Mouse (Mus musculus) hindbrain, embryonic 14.5 days (tissue): ENCODE measurements around the gene Tnfrsf14. TPM values are rescaled to one million over a fixed set of nuclear protein-coding genes. Genes with fewer than 3 reads are reported as not detected.
A peak's percentile ranks its signal among the peaks of the same experiment; 100 is the strongest.

ENCODE experiments used
- ATAC-seq: fragments of 200-750 bp; cut with Nextera tagmentation; 2 replicates; pipeline ENCODE4 v1.8.0; 2017; ENCODE audit warnings: moderate number of reproducible peaks, mild to moderate bottlenecking, moderate TSS enrichment, moderate library complexity; ENCODE audit not compliant: low FRiP score
- DNase-seq: peaks from one replicate; pipeline ENCODE4 v3.0.0-alpha.2; 2015; ENCODE audit warnings: low spot score
- H3K27ac ChIP-seq: fragments of 300-500 bp; sonication (generic); 2 replicates; pipeline ENCODE4 v1.5.1; 2014; ENCODE audit warnings: mild to moderate bottlenecking, moderate library complexity
- H3K27me3 ChIP-seq: fragments of 300-500 bp; sonication (generic); 2 replicates; pipeline ENCODE4 v1.6.1; 2014; ENCODE audit warnings: mild to moderate bottlenecking, low read length, mixed read lengths; ENCODE audit not compliant: control insufficient read depth, insufficient read depth
- H3K36me3 ChIP-seq: fragments of 300-500 bp; sonication (generic); replicated peaks from 2 replicates; pipeline ENCODE4 v1.6.1; 2014; ENCODE audit not compliant: control insufficient read depth, insufficient read depth
- H3K4me1 ChIP-seq: fragments of 300-500 bp; sonication (generic); replicated peaks from 2 replicates; pipeline ENCODE4 v1.6.1; 2014; ENCODE audit warnings: antibody characterized with exemption, low read length, mixed read lengths; ENCODE audit not compliant: control insufficient read depth, insufficient read depth
- H3K4me2 ChIP-seq: fragments of 300-500 bp; sonication (generic); replicated peaks from 2 replicates; pipeline ENCODE4 v1.6.1; 2014; ENCODE audit warnings: mild to moderate bottlenecking, moderate library complexity
- H3K4me3 ChIP-seq: fragments of 300-500 bp; sonication (generic); replicated peaks from 2 replicates; pipeline ENCODE4 v1.5.1; 2014; ENCODE audit warnings: mild to moderate bottlenecking, low read length
- H3K9ac ChIP-seq: fragments of 300-500 bp; sonication (generic); 2 replicates; pipeline ENCODE4 v1.6.1; 2014
- H3K9me3 ChIP-seq: fragments of 300-500 bp; sonication (generic); 2 replicates; pipeline ENCODE4 v1.6.1; 2016; ENCODE audit warnings: low read length; ENCODE audit not compliant: control insufficient read depth
- WGBS: fragments of 180-500 bp; shearing (Covaris S2); extraction: QIAGEN DNeasy Blood & Tissue Kit; methylation state at CpG from one replicate; pipeline ENCODE4 v1.1.7; 2014; 5-methylcytosine and 5-hydroxymethylcytosine counted together
- polyA plus RNA-seq: library from polyadenylated mRNA; unstranded; fragments of >200 nt; fragmentation: Nextera tagmentation; extraction: Ambion mirVana; gene quantifications from 2 replicates; pipeline ENCODE4 v1.2.1, GENCODE M21; 2014

The Tnfrsf14 gene
- polyA plus RNA-seq, 1 experiment from 2014 or later: 0.40 TPM

- H3K4me2 ChIP-seq: peak overlapping the region; percentile 29
- H3K27ac ChIP-seq: no peak overlapping the region
- DNase-seq (no peak), ATAC-seq (peak; percentile 44)
- H3K9ac ChIP-seq: no peak overlapping the region
- peaks cover 6% of the 10 kb centered on the region for H3K4me1 ChIP-seq
- 1% methylated on average over 26 of the region's 26 CpGs for WGBS
- no peak overlapping the region for H3K4me3 ChIP-seq
- no peaks in the 10 kb centered on the region for H3K27me3 ChIP-seq
- no peaks in the 10 kb centered on the region for H3K36me3 ChIP-seq
- H3K9me3 ChIP-seq: no peaks in the 10 kb centered on the region
These were observed 24.3 kb upstream of the Tnfrsf14 start for GRCm38 (mm10) chr4:154952461-154953241.

- ATAC-seq: no peak
- Histone ChIP-seq H3K4me3 (no peak overlapping the region), H3K27me3 (no peaks in the 10 kb centered on the region), H3K4me1 (peaks cover 20% of the 10 kb centered on the region), H3K36me3 (no peaks in the 10 kb centered on the region), H3K27ac (no peak overlapping the region), H3K9ac (no peak overlapping the region), H3K9me3 (no peaks in the 10 kb centered on the region), H3K4me2 (peak overlapping the region; percentile 6)
- under 1% methylated on average over 15 of the region's 16 CpGs for WGBS
- DNase-seq: no peak
These were observed 21.2 kb upstream of the Tnfrsf14 start for GRCm38 (mm10) chr4:154949589-154949982.

GRCm38 (mm10) chr4:154948940-154949588, 20.7 kb upstream of the Tnfrsf14 start:
- DNase-seq: no peak
- Histone ChIP-seq H3K36me3 (no peaks in the 10 kb centered on the region), H3K4me1 (peaks cover 20% of the 10 kb centered on the region), H3K4me3 (no peak overlapping the region), H3K9ac (no peak overlapping the region), H3K27ac (peak overlapping the region; percentile 63), H3K27me3 (no peaks in the 10 kb centered on the region), H3K9me3 (no peaks in the 10 kb centered on the region), H3K4me2 (0 out of 2 replicates have a peak overlapping the region, but pooled peaks have one; percentile 6)
- WGBS: 36% methylated on average over 6 of the region's 6 CpGs
- ATAC-seq: no peak

DNA sequence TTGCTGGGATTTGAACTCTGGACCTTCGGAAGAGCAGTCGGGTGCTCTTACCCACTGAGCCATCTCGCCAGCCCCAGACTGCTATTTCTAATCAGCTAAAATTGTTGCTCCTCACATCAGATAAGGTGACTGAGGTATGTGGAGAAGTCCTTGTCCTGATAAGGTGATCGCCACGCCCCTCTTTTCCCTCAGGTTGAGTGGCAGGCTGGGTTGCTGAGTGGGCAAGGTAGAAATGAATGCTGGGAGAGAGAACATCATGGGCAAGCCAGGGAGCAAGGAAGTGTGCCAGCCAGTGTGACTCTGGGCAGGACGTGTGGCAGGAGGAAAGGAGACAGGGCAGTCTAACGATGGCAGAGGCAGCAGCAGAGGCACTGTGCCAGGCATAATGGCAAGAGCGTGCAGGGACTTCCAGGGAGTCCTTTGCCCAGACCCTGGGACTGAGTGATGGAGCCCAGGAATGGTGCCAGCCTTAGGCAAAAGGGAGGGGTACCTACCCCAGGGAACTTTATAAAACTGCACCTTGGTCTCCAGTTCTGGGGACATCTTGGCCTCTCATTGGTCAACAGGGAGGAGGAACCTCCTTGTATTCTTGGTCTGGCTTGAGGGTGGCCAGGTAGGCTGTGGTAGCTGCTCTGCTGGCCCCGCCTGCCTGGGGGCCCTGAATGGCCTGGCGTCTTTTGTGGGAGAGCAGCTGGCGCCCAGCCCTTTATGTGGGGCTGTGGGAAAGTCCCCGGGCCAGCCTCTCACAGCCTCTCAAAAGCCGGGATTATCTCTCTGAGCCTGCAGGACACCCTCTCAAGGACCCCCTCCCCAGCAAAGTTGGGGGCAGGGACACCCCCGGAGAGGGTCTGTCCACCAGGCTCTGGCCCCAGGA, 19.9 kb upstream of the Tnfrsf14 start:
- ATAC-seq (peak; percentile 73), DNase-seq (peak; percentile 74)
- peak overlapping the region; percentile 63 for H3K27ac ChIP-seq
- H3K4me2 ChIP-seq: peak overlapping the region; percentile 0; the same call in 1 of the 2 replicates
- H3K36me3 ChIP-seq: no peaks in the 10 kb centered on the region
- 37% methylated on average over 14 of the region's 14 CpGs for WGBS
- H3K9ac ChIP-seq: no peak overlapping the region
- no peaks in the 10 kb centered on the region for H3K9me3 ChIP-seq
- H3K27me3 ChIP-seq: no peaks in the 10 kb centered on the region
- no peak overlapping the region for H3K4me3 ChIP-seq
- peaks cover 20% of the 10 kb centered on the region for H3K4me1 ChIP-seq

GRCm38 (mm10) chr4:154946319-154946718, 18.0 kb upstream of the Tnfrsf14 start:
- H3K9ac ChIP-seq: peak overlapping the region; percentile 22; the same call in 1 of the 2 replicates
- no peaks in the 10 kb centered on the region for H3K27me3 ChIP-seq
- ATAC-seq (peak; percentile 75), DNase-seq (peak; percentile 69)
- H3K4me3 ChIP-seq: peak overlapping the region; percentile 18
- H3K36me3 ChIP-seq: no peaks in the 10 kb centered on the region
- H3K4me2 ChIP-seq: peak overlapping the region; percentile 49
- H3K4me1 ChIP-seq: peaks cover 14% of the 10 kb centered on the region; the same call in 1 of the 2 replicates
- H3K27ac ChIP-seq: no peak overlapping the region
- 1% methylated on average over 8 of the region's 8 CpGs for WGBS
- H3K9me3 ChIP-seq: no peaks in the 10 kb centered on the region

- Histone ChIP-seq H3K36me3 (no peaks in the 10 kb centered on the region), H3K4me3 (no peak overlapping the region), H3K4me2 (no peak overlapping the region), H3K9me3 (no peaks in the 10 kb centered on the region), H3K27ac (no peak overlapping the region), H3K4me1 (peaks cover 14% of the 10 kb centered on the region; the same call in 1 of the 2 replicates), H3K27me3 (no peaks in the 10 kb centered on the region), H3K9ac (no peak overlapping the region)
- WGBS: 10% methylated on average over 2 of the region's 2 CpGs
- DNase-seq (peak; percentile 86), ATAC-seq (peak; percentile 68)
These were observed 15.8 kb upstream of the Tnfrsf14 start for GRCm38 (mm10) chr4:154944121-154944590.

DNA sequence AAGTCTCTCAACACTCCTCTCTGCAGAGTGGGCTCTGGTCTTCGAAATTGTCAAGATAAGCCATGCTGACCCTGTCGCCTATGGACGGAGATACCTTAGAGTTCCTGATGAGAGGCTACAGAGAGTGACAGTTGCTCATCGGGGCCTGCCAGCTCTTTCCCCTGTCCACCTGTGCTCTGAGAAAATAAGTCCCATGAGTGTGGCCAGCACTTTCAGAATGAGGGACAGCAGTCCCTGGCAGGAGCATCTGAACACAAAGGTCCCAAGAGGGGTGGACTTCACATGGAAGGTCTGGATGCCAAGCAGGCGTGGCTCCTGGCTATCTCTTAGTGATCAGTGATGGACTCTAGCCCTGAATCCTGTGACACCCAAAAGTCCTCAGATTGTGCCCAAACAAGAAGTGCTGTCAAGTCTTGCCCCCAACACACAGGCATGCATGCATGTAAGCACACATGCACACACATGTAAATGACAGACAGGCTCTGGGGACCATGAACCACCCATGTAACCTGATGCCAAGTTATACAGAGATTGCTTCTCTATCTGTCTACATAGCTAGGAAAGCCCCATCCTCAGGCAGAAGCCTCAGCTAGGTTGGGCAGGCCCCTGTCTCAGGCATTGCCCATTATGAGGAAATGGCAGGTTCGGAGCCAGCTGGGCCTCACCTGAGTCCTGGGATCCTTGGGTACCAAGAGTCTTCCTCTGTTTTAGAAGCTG, 15.1 kb upstream of the Tnfrsf14 start:
- H3K4me1 ChIP-seq: peaks cover 14% of the 10 kb centered on the region; the same call in 1 of the 2 replicates
- H3K4me2 ChIP-seq: no peak overlapping the region
- H3K27ac ChIP-seq: no peak overlapping the region
- ATAC-seq (no peak), DNase-seq (no peak)
- no peaks in the 10 kb centered on the region for H3K9me3 ChIP-seq
- no peaks in the 10 kb centered on the region for H3K27me3 ChIP-seq
- no peak overlapping the region for H3K4me3 ChIP-seq
- H3K36me3 ChIP-seq: no peaks in the 10 kb centered on the region
- WGBS: 94% methylated on average over 6 of the region's 6 CpGs
- H3K9ac ChIP-seq: no peak overlapping the region

- H3K27ac ChIP-seq: no peak overlapping the region
- no peaks in the 10 kb centered on the region for H3K9me3 ChIP-seq
- H3K36me3 ChIP-seq: no peaks in the 10 kb centered on the region
- ATAC-seq (no peak), DNase-seq (no peak)
- peaks cover 14% of the 10 kb centered on the region; the same call in 1 of the 2 replicates for H3K4me1 ChIP-seq
- H3K4me2 ChIP-seq: no peak overlapping the region
- H3K4me3 ChIP-seq: no peak overlapping the region
- 87% methylated on average over 10 of the region's 10 CpGs for WGBS
- no peak overlapping the region for H3K9ac ChIP-seq
- H3K27me3 ChIP-seq: no peaks in the 10 kb centered on the region
These were observed 14.4 kb upstream of the Tnfrsf14 start for GRCm38 (mm10) chr4:154942632-154943322.
